Mouse (Mus musculus): ENCODE data around the gene Hist1h4n.
A peak's percentile ranks its signal among the peaks of the same experiment; 100 is the strongest.
"Not testable (repeated sequence)": the region's sequence is repeated elsewhere in the genome, so short reads cannot be mapped to it uniquely, and the experiment has no call there.

Gene Hist1h4n

DNA sequence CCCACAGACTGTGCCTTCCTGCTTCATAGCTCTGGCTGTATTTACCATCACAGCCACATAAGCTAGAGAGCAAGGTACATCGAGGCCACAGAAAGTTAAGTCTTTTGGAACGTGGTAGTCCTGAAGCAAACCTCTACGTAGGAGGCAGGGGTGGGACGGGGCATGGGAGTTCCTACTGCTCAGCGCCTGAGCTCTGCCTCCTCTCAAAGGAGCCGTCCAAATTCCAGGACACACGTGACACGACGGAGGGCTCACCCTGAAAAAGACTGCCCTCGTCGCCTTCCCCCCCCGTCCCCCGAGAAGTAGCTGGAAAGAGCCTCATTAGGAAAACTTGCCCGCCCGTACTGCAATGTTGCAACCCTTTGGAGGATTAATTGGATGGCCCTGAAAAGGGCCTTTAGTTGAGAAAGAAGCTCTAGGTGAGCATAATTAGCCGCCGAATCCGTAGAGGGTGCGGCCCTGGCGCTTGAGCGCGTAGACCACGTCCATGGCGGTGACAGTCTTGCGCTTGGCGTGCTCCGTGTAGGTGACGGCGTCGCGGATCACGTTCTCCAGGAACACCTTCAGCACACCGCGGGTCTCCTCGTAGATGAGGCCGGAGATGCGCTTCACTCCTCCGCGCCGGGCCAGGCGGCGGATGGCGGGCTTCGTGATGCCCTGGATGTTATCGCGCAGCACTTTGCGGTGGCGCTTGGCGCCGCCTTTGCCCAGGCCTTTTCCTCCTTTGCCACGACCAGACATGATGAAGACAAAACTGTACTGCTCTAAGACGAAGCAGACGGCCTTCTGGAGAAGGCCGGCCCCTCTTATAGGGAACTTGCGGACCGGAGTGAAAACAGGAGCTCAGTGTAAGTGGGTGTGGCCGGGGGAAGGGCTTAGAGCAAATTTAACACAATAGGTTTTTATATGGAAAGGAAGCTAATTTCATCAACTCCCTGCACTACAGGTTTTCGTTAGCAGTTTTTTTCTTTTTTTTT is at the start of gene Hist1h4n:
TSS of gene Hist1h4n (minus strand) at position 779 of the 977 bp plus-strand sequence.
- not testable (repeated sequence) for DNase-seq (ENCODE audit: low read depth, low spot score)

DNA sequence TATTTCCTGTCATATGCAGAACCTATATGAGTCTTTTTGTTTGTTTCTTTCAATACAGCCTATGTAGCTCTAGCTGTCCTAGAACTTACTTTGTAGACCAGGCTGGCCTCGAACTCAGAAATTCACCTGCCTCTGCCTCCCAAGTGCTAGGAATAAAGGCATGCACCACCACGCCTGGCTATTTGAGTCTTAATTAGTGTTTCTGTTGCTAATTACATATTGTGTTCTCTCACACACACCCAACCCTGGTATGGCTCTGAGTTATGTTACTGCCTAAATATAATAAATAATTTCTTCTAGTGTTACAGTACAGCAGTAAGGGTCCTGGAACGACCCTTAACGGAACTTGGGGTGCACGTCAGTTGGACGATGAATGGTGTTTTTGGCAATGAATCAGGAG is 48.7 kb upstream of the Hist1h4n start:
- DNase-seq (ENCODE audit: low read depth, low spot score) = no peak

DNA sequence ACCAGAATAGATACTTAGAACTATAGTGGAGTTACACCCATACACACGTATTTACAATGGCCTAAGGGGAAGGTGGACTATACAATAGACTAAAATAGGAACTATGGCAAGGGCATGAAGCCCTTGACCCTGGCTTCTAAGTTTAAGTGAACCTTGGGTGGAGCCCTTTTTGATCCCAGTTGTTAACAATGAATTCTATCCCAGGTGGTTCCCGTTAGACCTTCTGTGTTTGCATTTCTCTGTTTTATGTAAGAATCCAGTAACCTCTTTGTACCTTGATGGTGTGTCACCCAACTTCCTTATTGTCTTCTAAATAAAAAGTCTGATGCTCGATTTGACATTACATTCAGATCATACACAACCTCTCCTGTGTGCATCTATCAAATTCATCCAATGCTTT is 33.5 kb upstream of the Hist1h4n start:
- peak; percentile 72 for DNase-seq (ENCODE audit: low read depth, low spot score)

DNA sequence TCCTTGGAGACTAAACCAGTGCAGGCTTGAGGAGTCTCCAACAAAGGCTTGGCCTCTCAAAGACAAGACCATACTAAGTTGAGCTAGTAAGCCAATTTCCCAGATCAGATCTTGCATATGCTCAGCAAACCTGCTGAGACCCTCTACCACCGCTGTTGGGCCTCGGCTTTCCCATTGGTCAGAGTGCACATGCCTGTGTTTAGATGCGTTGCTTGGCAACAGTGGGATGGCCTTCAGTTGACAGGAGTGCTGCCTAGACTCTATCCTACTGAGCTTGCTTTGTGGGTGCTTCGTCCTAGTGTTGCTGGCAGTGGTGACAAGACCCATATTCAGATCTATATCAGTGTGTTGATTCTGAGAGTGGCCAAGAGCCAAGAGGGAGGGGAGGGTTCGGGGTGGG is 29.6 kb upstream of the Hist1h4n start:
- peak; percentile 90 for DNase-seq (ENCODE audit: low read depth, low spot score)

DNA sequence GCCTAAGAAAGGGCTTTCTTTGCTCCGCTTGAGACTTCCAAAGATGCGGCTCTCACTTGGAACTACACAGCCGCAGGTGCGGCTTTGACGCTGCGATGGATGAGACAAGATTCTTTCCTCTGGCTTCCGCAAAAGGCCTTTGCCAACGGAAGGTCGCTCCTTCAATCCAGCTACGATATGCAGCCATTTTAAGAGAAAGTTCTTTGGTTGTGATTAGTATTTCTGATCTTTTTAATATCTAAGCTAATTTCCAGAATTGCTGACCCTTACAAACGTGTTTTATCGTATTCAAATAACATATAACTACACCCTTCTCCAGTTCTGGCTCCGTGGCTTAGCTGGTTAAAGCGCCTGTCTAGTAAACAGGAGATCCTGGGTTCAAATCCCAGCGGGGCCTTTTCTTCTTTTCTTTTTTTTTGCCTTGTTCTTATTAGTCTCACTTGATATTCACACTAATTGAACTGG is 23.7 kb upstream of the Hist1h4n start:
- DNase-seq (ENCODE audit: low read depth, low spot score) = peak; percentile 71

DNA sequence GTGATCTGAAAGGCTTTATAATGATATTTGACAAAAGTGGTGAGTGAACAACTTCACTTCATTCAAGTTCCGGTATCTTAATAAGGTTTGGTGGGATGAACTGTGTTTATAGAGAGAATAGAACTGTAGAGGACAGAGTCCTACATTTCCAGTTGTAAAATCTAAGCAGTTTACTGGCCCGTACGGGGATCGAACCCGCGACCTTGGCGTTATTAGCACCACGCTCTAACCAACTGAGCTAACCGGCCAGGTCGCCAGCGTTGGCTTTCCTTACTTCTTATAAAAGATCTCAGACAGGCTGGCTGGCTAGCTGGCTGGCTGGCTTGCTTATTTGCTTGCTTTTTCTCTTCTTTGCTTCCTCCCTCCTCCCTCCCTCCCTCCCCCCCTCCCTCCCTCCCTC is 23.1 kb upstream of the Hist1h4n start:
- peak; percentile 87 for DNase-seq (ENCODE audit: low read depth, low spot score)

DNA sequence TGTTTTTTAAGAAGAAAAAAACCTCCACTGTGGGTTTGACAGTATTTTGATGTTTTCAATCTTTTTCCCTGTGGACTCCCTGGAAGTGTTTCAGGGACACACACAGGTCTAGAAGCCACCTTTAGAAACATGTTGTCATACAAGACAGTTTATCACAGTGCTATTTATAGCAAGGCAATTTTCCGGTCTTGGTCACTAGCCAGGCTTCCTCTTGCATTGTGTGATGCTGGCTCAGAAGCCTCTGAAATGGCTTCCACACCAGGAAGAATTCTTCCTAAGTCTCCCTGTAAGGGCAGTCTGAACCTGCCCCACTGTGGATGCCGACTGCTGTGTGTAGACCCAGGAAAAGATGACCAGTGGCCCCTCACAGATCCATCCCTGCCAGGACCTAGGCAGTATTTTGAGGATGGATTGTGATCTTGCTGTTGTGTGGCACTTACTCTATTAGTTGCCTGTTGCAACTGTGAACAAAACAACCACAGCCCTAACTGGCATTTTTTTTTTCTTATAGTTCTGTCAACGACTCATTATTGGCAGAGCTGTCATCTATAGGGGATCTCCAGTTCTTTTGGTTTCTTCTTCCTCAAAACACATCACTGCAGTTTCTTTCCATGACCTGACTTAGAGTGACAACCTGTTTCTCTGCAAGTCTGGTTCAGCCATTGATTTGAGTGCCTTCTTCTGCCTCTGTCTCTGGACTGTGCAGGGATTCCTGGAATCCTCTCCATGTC is 20.4 kb upstream of the Hist1h4n start:
- DNase-seq (ENCODE audit: low read depth, low spot score) = no peak

DNA sequence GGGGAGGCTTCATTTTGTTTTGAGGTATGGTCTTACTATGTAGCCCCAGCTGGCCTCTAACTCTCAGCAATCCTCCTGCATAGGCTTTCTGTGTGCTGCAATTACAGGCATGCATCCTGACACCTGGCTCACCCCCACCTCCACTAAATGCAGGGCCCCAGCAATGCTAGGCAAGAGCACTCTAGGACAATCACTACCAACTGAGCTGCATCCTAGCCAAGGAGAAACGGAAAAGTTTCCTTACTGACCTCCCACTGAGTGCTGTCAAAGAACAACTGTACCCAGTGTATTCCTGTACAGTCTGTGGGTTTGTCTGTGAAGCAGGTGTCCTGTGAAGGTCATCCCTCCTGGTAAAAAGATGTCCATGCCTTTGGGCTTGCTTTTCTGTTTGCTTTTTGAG is 18.7 kb upstream of the Hist1h4n start:
- DNase-seq (ENCODE audit: low read depth, low spot score) = peak; percentile 43

DNA sequence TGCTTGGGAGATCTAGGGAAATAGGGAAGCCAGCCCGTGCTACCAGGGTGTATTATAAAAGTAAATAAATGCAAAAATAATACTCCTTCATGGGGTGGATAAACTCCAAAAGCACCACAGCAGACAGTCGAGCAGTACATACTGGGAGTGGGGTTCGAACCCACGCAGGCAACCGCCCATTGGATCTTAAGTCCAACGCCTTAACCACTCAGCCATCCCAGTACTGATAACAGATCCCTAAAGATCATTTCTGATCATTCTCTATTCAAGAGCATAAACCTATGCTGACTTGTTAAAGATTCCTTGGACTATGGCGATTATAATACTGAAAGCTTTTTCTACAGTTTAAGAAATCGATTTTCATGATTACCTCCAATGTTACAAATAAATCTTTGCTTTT is 15.9 kb upstream of the Hist1h4n start:
- peak; percentile 59 for DNase-seq (ENCODE audit: low read depth, low spot score)

DNA sequence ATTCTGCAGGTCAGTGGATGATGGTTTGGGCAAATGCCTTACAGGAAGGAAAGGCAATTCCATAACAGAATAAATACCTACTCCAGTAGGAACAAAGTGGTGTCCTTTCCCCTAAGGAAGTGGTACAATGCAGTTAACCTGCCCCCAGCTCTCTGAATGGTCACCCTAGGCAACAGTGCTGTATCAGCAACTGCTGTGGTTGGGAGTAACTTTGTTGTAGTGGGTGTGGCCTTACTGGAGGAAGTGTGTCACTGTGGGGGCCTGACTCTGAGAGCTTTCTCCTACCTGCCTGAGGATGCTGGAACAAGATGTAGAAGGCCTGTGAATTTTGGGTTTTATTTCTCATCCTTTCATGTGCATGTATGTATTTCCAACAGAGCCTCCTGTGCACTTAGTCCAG is 14.4 kb upstream of the Hist1h4n start:
- not testable (repeated sequence) for DNase-seq (ENCODE audit: low read depth, low spot score)

DNA sequence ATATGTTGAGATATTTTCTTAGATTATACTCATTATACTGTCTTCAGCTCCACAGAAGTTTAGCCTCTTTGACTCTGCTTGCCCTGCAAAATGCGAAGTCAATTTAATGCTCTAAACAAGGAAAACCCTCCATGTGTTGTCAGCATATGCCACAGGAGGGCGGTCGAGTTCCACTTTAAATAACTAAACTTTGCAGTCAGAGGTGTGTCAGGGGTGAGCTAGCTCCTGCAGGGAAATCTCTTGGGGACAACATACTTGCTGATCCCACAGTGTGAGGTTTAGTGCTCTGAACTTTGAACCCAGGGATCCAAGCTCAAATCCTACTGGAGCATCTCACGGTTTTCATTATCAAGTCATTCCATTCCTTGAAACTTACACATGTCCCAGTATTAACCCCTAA is 8.5 kb upstream of the Hist1h4n start:
- not testable (repeated sequence) for DNase-seq (ENCODE audit: low read depth, low spot score)

DNA sequence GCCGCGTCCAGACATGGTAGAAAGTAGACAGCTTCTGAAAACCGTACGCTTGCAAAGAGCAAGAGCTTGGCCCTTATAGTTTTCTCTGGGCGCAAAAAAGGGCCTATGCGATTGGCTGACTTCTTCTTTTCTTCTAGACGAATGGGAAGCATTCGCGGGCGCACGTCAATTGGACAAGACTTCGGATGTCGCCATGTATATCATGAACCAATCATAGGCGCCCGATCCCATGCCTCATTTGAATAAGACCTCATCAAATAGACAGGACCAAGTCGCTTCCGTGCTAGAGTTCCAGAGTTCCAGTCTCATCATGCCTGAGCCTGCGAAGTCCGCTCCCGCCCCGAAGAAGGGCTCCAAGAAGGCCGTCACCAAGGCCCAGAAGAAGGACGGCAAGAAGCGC is 1.5 kb upstream of the Hist1h4n start, which contains the start of the genes Hist1h2ap and Hist1h2br:
TSS of gene Hist1h2ap (minus strand) at position 47 of the 400 bp plus-strand sequence.
TSS of gene Hist1h2br (plus strand) at position 283 of the 400 bp plus-strand sequence.
- not testable (repeated sequence) for DNase-seq (ENCODE audit: low read depth, low spot score)

DNA sequence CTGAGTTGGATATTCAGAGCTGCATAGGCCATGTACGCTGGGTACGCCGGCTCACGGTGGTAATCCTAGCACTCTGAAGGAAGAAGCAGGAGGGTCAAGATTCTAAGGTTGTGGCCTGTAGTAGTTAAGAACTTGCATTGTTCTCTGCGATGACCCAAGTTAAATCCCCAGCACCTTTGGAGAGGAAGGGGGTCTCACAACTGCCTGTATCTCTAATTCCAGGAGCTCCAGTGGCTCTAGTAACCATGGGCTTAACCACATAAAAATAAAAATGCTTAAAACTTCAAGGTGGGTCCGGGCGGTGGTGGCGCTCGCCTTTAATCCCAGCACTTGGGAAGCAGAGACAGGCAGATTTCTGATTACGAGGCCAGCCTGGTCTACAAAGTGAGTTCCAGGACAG is 1.7 kb downstream of the Hist1h4n start:
- DNase-seq (ENCODE audit: low read depth, low spot score) = no peak

DNA sequence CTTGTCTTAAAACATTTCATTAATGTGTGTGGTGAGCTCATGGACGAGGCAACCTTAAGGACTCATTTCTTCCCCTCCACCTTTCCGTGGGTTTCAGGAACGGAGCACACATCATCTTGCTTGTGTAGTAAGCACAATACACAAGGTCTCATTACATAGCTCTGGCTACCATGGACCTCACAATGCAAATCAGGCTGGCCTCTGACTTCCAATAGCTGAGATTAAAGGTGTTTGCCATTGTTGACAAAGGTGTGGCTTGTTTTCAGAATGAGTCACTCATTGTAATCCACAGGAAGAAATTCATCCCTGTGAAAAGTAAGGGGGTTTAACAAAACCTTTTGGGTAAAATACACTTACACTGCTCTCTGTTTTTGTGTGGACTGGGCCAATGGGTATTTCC is 3.5 kb downstream of the Hist1h4n start:
- peak; percentile 74 for DNase-seq (ENCODE audit: low read depth, low spot score)

DNA sequence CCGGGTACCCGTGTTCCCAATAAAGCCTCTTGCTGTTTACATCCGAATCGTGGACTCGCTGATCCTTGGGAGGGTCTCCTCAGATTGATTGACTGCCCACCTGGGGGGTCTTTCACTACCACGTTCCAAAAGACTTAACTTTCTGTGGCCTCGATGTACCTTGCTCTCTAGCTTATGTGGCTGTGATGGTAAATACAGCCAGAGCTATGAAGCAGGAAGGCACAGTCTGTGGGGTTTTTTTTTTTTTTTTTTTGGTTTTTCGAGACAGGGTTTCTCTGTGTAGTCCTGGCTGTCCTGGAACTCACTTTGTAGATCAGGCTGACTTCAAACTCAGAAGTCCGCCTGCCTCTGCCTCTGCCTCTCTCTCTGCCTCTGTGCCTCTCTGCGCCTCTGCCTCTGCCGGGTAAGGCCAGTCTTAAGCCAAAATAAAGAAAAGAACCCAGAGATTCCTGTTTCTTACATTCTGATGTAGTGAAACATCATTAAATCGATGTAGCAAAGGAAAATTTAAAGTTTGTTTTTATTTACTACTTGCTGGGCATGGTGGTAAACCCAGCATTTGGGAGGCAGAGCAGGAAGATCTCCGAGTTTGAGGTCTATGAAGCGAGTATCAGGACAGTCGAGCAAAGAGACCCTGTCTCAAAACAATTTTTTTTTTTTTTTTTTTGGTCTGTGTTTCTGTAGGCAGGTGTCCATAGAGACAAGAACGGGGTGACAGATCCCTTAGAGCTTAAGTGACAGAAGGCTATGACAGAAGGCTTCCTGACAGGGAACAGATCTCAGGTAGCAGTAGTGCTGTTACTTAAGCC is 11.7 kb downstream of the Hist1h4n start:
- DNase-seq (ENCODE audit: low read depth, low spot score) = not testable (repeated sequence)

DNA sequence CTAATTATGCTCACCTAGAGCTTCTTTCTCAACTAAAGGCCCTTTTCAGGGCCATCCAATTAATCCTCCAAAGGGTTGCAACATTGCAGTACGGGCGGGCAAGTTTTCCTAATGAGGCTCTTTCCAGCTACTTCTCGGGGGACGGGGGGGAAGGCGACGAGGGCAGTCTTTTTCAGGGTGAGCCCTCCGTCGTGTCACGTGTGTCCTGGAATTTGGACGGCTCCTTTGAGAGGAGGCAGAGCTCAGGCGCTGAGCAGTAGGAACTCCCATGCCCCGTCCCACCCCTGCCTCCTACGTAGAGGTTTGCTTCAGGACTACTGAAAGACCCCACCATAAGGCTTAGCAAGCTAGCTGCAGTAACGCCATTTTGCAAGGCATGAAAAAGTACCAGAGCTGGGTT is 19.9 kb downstream of the Hist1h4n start:
- not testable (repeated sequence) for DNase-seq (ENCODE audit: low read depth, low spot score)

DNA sequence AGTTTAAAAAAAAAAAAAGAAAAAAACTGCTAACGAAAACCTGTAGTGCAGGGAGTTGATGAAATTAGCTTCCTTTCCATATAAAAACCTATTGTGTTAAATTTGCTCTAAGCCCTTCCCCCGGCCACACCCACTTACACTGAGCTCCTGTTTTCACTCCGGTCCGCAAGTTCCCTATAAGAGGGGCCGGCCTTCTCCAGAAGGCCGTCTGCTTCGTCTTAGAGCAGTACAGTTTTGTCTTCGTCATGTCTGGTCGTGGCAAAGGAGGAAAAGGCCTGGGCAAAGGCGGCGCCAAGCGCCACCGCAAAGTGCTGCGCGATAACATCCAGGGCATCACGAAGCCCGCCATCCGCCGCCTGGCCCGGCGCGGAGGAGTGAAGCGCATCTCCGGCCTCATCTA is 20.5 kb downstream of the Hist1h4n start, which contains the start of gene Hist1h4m:
TSS of gene Hist1h4m (plus strand) at position 208 of the 400 bp plus-strand sequence.
- DNase-seq (ENCODE audit: low read depth, low spot score) = not testable (repeated sequence)

DNA sequence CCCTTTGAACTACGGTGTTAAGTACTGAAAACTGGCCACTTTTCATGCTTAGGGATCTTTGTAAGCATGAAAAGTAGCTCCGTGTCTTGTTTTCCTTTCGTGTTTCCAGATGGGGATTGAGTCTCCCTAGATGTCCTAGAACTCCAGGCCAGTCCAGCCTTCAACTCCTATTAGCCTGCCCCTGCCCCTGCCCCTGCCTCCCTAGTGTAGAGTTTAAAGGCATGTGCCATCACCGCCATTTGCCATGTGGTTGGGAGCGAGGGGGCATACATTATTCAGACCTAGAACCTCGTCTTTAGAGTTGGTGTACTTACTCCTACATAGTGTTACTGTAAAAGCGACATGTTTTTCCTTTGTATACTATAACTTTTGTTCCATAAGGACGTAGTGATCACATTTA is 20.9 kb downstream of the Hist1h4n start:
- not testable (repeated sequence) for DNase-seq (ENCODE audit: low read depth, low spot score)

DNA sequence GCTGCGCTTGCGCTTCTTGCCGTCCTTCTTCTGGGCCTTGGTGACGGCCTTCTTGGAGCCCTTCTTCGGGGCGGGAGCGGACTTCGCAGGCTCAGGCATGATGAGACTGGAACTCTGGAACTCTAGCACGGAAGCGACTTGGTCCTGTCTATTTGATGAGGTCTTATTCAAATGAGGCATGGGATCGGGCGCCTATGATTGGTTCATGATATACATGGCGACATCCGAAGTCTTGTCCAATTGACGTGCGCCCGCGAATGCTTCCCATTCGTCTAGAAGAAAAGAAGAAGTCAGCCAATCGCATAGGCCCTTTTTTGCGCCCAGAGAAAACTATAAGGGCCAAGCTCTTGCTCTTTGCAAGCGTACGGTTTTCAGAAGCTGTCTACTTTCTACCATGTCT is 21.9 kb downstream of the Hist1h4n start, which contains the start of the genes Hist1h2bq and Hist1h2ao:
TSS of gene Hist1h2bq (minus strand) at position 125 of the 400 bp plus-strand sequence.
TSS of gene Hist1h2ao (plus strand) at position 393 of the 400 bp plus-strand sequence.
- not testable (repeated sequence) for DNase-seq (ENCODE audit: low read depth, low spot score)

DNA sequence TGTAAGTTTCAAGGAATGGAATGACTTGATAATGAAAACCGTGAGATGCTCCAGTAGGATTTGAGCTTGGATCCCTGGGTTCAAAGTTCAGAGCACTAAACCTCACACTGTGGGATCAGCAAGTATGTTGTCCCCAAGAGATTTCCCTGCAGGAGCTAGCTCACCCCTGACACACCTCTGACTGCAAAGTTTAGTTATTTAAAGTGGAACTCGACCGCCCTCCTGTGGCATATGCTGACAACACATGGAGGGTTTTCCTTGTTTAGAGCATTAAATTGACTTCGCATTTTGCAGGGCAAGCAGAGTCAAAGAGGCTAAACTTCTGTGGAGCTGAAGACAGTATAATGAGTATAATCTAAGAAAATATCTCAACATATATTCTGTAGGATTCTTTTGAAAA is 28.9 kb downstream of the Hist1h4n start:
- not testable (repeated sequence) for DNase-seq (ENCODE audit: low read depth, low spot score)

DNA sequence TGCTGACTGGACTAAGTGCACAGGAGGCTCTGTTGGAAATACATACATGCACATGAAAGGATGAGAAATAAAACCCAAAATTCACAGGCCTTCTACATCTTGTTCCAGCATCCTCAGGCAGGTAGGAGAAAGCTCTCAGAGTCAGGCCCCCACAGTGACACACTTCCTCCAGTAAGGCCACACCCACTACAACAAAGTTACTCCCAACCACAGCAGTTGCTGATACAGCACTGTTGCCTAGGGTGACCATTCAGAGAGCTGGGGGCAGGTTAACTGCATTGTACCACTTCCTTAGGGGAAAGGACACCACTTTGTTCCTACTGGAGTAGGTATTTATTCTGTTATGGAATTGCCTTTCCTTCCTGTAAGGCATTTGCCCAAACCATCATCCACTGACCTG is 34.8 kb downstream of the Hist1h4n start:
- DNase-seq (ENCODE audit: low read depth, low spot score) = not testable (repeated sequence)

Measured in ES-CJ7 (cell line).